Mouse (Mus musculus) midbrain, embryonic 14.5 days (tissue): ENCODE data around the gene Slc22a28. TPM values are rescaled to one million over a fixed set of nuclear protein-coding genes. Genes with fewer than 3 reads are reported as not detected.
A peak's percentile ranks its signal among the peaks of the same experiment; 100 is the strongest.
"Not testable (repeated sequence)": the region's sequence is repeated elsewhere in the genome, so short reads cannot be mapped to it uniquely, and the experiment has no call there.

ENCODE experiments used
- ATAC-seq: fragments of 200-750 bp; cut with Nextera tagmentation; 2 replicates; pipeline ENCODE4 v1.8.0; 2017; ENCODE audit warnings: moderate number of reproducible peaks, moderate library complexity; ENCODE audit not compliant: low FRiP score, low TSS enrichment
- DNase-seq: peaks from one replicate; pipeline ENCODE4 v3.0.0-alpha.2; 2015
- H3K27ac ChIP-seq: fragments of 300-500 bp; sonication (generic); replicated peaks from 2 replicates; pipeline ENCODE4 v1.5.1; 2014; ENCODE audit warnings: mild to moderate bottlenecking, low read depth, low read length, moderate library complexity
- H3K27me3 ChIP-seq: fragments of 300-500 bp; sonication (generic); 2 replicates; pipeline ENCODE4 v1.6.1; 2014; ENCODE audit warnings: low read length, control low read depth, mixed read lengths; ENCODE audit not compliant: control insufficient read depth, insufficient read depth
- H3K36me3 ChIP-seq: fragments of 300-500 bp; sonication (generic); 2 replicates; pipeline ENCODE4 v1.6.1; 2014; ENCODE audit warnings: low read length, control low read depth; ENCODE audit not compliant: control insufficient read depth, insufficient read depth
- H3K4me1 ChIP-seq: fragments of 300-500 bp; sonication (generic); 2 replicates; pipeline ENCODE4 v1.6.1; 2014; ENCODE audit warnings: mild to moderate bottlenecking, antibody characterized with exemption, low read length, control low read depth; ENCODE audit not compliant: control insufficient read depth, insufficient read depth
- H3K4me2 ChIP-seq: fragments of 300-500 bp; sonication (generic); 2 replicates; pipeline ENCODE4 v1.6.1; 2014; ENCODE audit warnings: mild to moderate bottlenecking, low read length, moderate library complexity
- H3K4me3 ChIP-seq: fragments of 300-500 bp; sonication (generic); replicated peaks from 2 replicates; pipeline ENCODE4 v1.5.1; 2014; ENCODE audit warnings: low read depth, low read length
- H3K9ac ChIP-seq: fragments of 300-500 bp; sonication (generic); replicated peaks from 2 replicates; pipeline ENCODE4 v1.6.1; 2014; ENCODE audit warnings: mild to moderate bottlenecking, low read length, moderate library complexity
- H3K9me3 ChIP-seq: fragments of 300-500 bp; sonication (generic); 2 replicates; pipeline ENCODE4 v1.6.1; 2016; ENCODE audit warnings: low read length, control low read depth, mixed read lengths; ENCODE audit not compliant: control insufficient read depth
- WGBS: fragments of 180-500 bp; shearing (Covaris S2); extraction: QIAGEN DNeasy Blood & Tissue Kit; methylation state at CpG from one replicate; pipeline ENCODE4 v1.1.7; 2014; 5-methylcytosine and 5-hydroxymethylcytosine counted together
- polyA plus RNA-seq: library from polyadenylated mRNA; unstranded; fragments of >200 nt; fragmentation: Nextera tagmentation; extraction: Ambion mirVana; gene quantifications from 2 replicates; pipeline ENCODE4 v1.2.1, GENCODE M21; 2014

Slc22a28 gene
- polyA plus RNA-seq: not detected in 2 replicates

DNA sequence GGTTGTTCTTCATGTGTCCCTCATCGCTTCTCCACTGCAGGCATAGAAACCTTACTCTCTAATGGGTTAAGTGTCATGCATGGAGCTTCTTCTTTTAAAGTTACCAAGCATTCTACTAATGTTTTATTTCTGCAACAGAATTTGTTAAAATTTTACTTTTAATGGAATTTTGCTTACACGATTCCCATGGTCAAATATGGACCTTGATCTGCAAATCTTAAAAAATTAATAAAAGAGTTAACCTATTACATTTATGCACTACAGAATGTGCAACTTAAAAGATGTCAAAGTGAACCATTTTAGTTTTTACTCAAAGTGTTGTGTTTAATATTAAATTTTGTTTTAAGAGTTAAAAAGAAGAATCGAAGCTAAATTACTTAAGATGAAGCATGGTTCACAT lies at the start of gene Slc22a28:
TSS of gene Slc22a28 (minus strand) at position 102 of the 400 bp plus-strand sequence.
- not testable (repeated sequence) for H3K27me3 ChIP-seq, H3K9ac ChIP-seq, H3K36me3 ChIP-seq, H3K27ac ChIP-seq, H3K4me1 ChIP-seq, H3K4me2 ChIP-seq, H3K9me3 ChIP-seq, DNase-seq, ATAC-seq, H3K4me3 ChIP-seq
- WGBS: 93% methylated on average over 2 of the region's 3 CpGs

DNA sequence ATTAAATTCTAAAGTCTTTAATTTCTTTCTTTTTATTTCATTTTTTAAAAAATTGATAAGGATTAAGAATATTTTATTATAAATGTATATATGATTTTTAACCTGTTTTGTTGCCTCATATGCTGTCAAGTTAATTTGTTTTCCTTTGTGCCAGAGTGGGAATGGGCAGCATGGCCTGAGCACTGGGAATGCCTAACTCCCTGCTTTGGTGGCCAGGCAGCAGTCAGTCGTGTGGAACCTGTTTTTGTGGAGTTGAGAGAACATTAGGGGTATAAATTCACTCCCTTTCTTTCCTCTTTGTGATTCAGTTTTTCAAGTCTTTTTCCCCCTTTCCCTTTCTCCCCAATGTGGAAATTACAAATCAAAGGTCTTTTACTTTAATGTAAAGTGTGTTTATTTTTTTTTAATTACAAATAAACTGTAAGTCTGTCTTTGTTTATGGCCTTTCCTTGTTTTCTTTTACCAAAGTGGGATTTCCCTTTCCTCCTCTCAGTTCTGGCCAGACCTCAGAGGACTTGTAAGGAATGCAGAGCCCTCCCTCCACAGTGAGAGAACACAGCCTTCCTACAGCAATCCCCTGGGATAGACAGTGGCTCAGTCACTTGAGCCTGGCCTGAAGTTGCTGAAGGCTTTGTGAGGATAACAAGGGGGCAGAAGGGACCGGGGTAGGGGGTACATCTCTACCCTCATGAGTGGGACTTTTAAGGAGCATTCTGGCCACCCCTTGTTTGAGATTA lies 17.2 kb upstream of the Slc22a28 start:
- Histone ChIP-seq H3K36me3 (no peaks in the 10 kb centered on the region), H3K27me3 (no peaks in the 10 kb centered on the region), H3K9ac (no peak overlapping the region), H3K9me3 (peaks cover 27% of the 10 kb centered on the region; the same call in 1 of the 2 replicates), H3K4me2 (no peak overlapping the region), H3K4me3 (no peak overlapping the region), H3K27ac (no peak overlapping the region), H3K4me1 (no peaks in the 10 kb centered on the region)
- ATAC-seq (no peak), DNase-seq (peak; percentile 0)
- 41% methylated on average over 2 of the region's 2 CpGs for WGBS

DNA sequence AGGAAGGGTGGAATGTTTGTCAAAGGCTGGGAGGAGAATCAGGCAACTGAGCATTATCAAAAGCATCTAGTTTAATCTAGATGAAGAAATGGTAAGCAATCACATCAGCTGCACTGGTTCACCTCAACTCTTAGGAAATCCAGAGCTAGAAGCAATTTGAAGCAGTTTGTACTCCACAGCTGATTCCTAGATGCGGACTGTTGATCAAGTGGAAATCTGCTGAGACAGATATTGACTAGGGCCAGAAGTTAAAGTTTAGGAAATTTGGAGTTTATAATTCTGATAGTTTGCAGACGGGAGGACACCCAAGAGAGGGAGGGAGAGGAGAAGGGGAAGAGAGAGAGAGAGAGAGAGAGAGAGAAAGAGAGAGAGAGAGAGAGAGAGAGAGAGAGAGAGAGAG lies 10.9 kb upstream of the Slc22a28 start:
- not testable (repeated sequence) for H3K4me1 ChIP-seq, H3K27me3 ChIP-seq, DNase-seq, H3K4me3 ChIP-seq, ATAC-seq, H3K27ac ChIP-seq, H3K4me2 ChIP-seq, H3K36me3 ChIP-seq, H3K9ac ChIP-seq
- peaks cover 12% of the 10 kb centered on the region; the same call in 1 of the 2 replicates for H3K9me3 ChIP-seq
- 83% methylated on average over 2 of the region's 2 CpGs for WGBS

DNA sequence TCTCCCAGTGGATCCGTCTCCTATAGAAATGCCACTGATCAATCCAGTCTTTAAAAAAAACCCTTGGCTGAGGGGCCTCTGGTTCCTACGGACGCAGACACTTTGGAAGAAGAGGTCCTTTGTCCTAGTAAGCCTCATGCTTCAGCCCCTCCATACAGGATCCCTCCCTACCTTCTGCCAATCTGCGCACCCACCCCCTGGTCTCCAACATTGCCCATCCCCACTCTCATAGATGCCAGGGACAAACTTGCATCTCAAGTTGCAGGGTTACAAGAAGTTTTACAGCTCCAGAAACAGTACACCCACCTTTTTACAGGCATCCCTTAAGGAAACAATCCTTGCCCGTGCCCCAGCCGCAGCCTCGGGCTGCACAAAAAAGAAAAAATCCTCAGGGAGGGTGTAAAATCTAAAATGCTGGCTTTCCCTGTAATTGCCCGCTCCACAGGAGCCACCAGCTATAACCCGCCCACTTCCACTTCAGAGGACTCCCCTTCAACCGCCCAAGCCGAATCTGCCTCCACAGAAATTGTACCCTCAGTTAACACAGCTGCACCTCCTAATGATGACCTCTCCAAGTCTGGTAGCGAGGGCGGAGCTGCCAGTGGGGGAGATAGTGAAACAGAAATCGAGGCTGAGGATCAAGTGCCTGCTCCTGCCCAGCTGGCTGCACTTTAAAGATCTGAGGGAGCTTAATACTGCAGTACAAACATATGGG lies 2.5 kb upstream of the Slc22a28 start:
- WGBS: 79% methylated on average over 14 of the region's 14 CpGs
- not testable (repeated sequence) for H3K27me3 ChIP-seq, H3K9me3 ChIP-seq, H3K9ac ChIP-seq, H3K36me3 ChIP-seq, H3K4me2 ChIP-seq, ATAC-seq, H3K4me3 ChIP-seq, H3K27ac ChIP-seq, DNase-seq, H3K4me1 ChIP-seq

DNA sequence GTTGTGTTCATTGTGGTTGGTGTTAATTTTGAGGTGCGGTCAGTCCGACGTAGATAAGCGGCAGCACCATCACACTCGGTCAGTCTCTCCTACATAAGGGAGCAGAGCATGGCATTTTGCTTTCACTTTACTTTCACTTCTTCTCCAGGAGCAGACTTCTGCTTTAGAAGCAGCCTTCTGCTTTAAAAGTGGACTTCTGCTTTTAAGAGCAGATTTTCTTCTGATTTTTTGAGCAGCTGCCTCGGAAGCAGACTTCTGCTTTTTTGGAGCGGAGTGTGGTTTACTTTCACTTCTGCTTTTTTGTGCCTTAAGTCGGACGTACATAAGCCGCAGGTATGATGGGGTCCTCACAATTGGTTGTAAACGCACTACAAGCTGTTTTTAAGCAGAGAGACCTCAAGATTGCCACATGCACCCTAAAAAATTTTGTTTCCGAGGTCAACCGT lies 111.9 kb downstream of the Slc22a28 start:
- Histone ChIP-seq H3K4me3 (no peak overlapping the region), H3K27me3 (no peaks in the 10 kb centered on the region), H3K27ac (no peak overlapping the region), H3K9ac (no peak overlapping the region), H3K9me3 (peaks cover 8% of the 10 kb centered on the region), H3K4me2 (no peak overlapping the region), H3K36me3 (no peaks in the 10 kb centered on the region), H3K4me1 (no peaks in the 10 kb centered on the region)
- no peak for ATAC-seq
- DNase-seq: no peak
- 93% methylated on average over 13 of the region's 13 CpGs for WGBS

DNA sequence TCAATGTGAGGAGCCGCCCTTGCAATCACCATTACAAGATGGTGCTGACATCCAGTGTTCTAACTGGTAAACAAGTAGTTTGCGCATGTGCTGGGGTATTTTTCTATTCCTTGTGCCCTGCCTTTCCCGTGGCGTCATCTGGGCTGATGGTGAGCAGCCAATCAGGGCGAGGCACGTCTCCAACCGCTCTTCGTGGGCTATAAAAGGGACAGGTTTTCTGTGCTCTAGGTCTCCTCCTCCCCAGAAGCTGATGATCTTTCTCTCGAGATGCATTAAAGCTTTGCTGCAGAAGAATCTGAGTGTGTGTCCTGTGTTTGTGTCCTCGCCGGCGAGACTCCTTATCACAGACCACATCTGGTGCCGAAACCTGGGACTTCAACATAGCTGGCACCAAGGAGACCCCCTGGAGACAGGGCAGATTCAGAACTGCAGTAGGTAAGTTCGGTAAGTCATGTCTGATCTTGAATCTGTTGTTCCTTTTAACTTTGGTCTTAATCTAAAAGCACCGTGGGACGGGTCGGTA lies 112.4 kb downstream of the Slc22a28 start:
- ATAC-seq: not testable (repeated sequence)
- WGBS: 95% methylated on average over 17 of the region's 17 CpGs

DNA sequence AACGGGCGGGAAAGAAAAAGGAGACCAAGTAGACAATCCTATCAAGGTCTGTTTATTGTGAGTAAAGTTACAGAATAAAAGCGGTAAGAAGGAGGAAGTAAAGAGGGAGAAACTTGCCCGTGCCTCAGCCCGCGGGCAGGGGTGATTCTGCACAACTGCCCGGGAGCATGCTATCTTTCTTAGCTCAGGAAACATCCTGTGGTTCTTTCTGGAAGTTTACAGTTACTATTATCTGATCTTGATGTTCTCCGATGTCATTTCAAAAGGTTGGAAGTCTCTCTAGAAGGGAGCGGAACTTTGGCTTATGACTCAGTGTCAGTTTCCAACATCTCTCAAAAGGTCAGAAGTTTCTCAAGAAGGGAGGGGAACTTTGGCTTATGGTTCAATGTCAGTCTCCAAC lies 113.2 kb downstream of the Slc22a28 start:
- not testable (repeated sequence) for H3K4me1 ChIP-seq, H3K9me3 ChIP-seq, H3K4me3 ChIP-seq, H3K36me3 ChIP-seq, DNase-seq, H3K4me2 ChIP-seq, H3K27me3 ChIP-seq, ATAC-seq, H3K9ac ChIP-seq, H3K27ac ChIP-seq
- 96% methylated on average over 9 of the region's 9 CpGs for WGBS

More for the DNA sequence above, 112.4 kb downstream of the Slc22a28 start:
- not testable (repeated sequence) for H3K4me1 ChIP-seq, H3K9me3 ChIP-seq, DNase-seq, H3K36me3 ChIP-seq, H3K4me2 ChIP-seq, H3K27me3 ChIP-seq, H3K27ac ChIP-seq, H3K4me3 ChIP-seq, H3K9ac ChIP-seq
